19 mouse cellular contexts compared by ENCODE assay signal in the genomic region with DNA sequence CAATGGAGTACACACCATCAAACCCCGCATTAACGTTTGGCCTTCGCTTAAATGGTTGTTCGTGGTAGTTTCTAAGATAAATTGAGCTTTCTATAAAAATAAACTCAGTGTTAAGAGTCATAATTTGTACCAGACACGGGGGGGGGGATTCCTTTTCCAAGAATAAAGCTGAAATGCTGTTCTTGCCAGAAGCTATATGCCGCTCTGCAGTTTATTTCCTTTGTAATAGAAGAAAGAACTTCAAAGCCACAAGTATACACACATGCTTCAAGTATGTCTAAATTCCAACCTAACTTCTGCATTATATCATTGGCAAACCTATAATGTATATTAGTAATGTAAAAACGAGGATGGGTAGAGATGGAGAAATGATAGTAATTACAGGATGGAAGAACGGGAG. TPM values are rescaled to one million over a fixed set of nuclear protein-coding genes. Genes with fewer than 3 reads are reported as not detected.
"Had no signal": no experiment of that assay in that cellular context is flagged by ENCODE, and none has a peak within 500 bp of the region (broad histone marks: within the 10 kb centered on the region; RNA-seq: fewer than 3 reads in every experiment).

No protein-coding gene starts in this region.

- H3K9ac ChIP-seq: liver, embryonic 15.5 days; liver, postnatal 0 days; lung, embryonic 15.5 days; midbrain, embryonic 12.5 days; neural tube, embryonic 13.5 days; neural tube, embryonic 15.5 days had no signal

- H3K4me2 ChIP-seq: liver, embryonic 15.5 days; lung, embryonic 15.5 days; midbrain, embryonic 12.5 days; neural tube, embryonic 13.5 days; neural tube, embryonic 15.5 days had no signal

- H3K9me3 ChIP-seq: liver, embryonic 15.5 days; lung, embryonic 15.5 days; megakaryocyte, embryonic 14.5 days; midbrain, embryonic 12.5 days; neural tube, embryonic 13.5 days; neural tube, embryonic 15.5 days had no signal

- H3K27ac ChIP-seq: liver, embryonic 15.5 days; lung, embryonic 15.5 days; macrophage; midbrain, embryonic 12.5 days; neural tube, embryonic 13.5 days; neural tube, embryonic 15.5 days had no signal

- H3K36me3 ChIP-seq: liver, embryonic 15.5 days; lung, embryonic 15.5 days; midbrain, embryonic 12.5 days; neural tube, embryonic 13.5 days; neural tube, embryonic 15.5 days had no signal

- H3K27me3 ChIP-seq: liver, embryonic 15.5 days; lung, embryonic 15.5 days; megakaryocyte, embryonic 14.5 days; midbrain, embryonic 12.5 days; neural tube, embryonic 13.5 days; neural tube, embryonic 15.5 days had no signal

- DNase-seq: liver, postnatal 0 days; lung, adult 2 months; lung, postnatal 10 days; midbrain, embryonic 14.5 days; retina, postnatal 1 day; right cerebral cortex, adult 18-20 months; right cerebral cortex, postnatal 25 days; right cerebral cortex, postnatal 4 days; spleen, adult 18-20 months; thymus, adult 18-20 months; thymus, postnatal 14 days; thymus, postnatal 36 days had no signal

- ATAC-seq: liver, postnatal 0 days had no signal

- H3K4me1 ChIP-seq: liver, embryonic 15.5 days; lung, embryonic 15.5 days; midbrain, embryonic 12.5 days; neural tube, embryonic 13.5 days; neural tube, embryonic 15.5 days had no signal

- H3K4me3 ChIP-seq: liver, embryonic 15.5 days; lung, embryonic 15.5 days; megakaryocyte, embryonic 14.5 days; midbrain, embryonic 12.5 days; neural tube, embryonic 13.5 days; neural tube, embryonic 15.5 days had no signal

RNA-seq across cellular contexts. Expression of gene Hmcn1, which starts 37.9 kb away (rescaled TPM):
- polyA plus RNA-seq: macrophage had no signal
